Mouse (Mus musculus) gastrocnemius, postnatal 25 days (tissue): Measurements from ENCODE around the gene Fgd2. TPM values are rescaled to one million over a fixed set of nuclear protein-coding genes. Genes with fewer than 3 reads are reported as not detected.
"Not testable (repeated sequence)": the region's sequence is repeated elsewhere in the genome, so short reads cannot be mapped to it uniquely, and the experiment has no call there.

Source experiments
- DNase-seq: peaks from one replicate; pipeline ENCODE4 v3.0.0; 2022
- long read RNA-seq, 2 experiments: library from polyadenylated mRNA; stranded (forward); transcript quantifications; one replicate each; pipeline ENCODE4 v2.0.0; 2021
- total RNA-seq, 2 experiments: library from RNA; stranded (reverse); gene quantifications; 1 replicate in 1 of 2; 2 replicates in 1 of 2; pipeline ENCODE4 v1.2.3; 2021

The Fgd2 gene
- 1 to 10 TPM; 1.2 to 1.6 TPM for total RNA-seq
- long read RNA-seq, experiment 1, partial matches to known transcripts: 0 of 1 reads
- long read RNA-seq, experiment 1, other reads (novel, unspliced or antisense): 1 of 1 reads
- long read RNA-seq, experiment 2: 0 reads

GRCm38 (mm10) chr17:29360761-29361221 lies at the start of gene Fgd2:
Fgd2 (plus strand) TSS chr17:29360914.
- peak; percentile 8 for DNase-seq

- DNase-seq: no peak
Measured at GRCm38 (mm10) chr17:29311602-29312001, 49.1 kb upstream of the Fgd2 start.

- DNase-seq: no peak
Measured at GRCm38 (mm10) chr17:29312082-29312481, 48.6 kb upstream of the Fgd2 start.

DNA sequence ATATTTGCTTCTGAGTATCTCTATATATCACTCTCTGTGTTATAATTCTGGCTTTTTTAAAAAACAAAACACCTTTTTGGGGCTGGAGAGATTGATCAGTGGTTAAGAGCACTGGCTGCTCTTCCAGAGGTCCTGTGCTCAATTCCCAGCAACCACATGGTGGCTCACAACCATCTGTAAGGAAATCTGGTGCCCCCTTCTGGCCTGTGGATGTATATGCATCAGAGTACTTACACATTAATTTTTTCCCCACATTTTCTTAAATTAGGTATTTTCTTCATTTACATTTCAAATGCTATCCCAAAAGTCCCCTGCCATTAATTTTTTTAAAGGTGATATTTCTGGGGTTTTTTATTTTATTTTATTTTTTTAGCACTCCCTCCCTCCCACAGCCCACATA lies 47.4 kb upstream of the Fgd2 start:
- DNase-seq: no peak

DNA sequence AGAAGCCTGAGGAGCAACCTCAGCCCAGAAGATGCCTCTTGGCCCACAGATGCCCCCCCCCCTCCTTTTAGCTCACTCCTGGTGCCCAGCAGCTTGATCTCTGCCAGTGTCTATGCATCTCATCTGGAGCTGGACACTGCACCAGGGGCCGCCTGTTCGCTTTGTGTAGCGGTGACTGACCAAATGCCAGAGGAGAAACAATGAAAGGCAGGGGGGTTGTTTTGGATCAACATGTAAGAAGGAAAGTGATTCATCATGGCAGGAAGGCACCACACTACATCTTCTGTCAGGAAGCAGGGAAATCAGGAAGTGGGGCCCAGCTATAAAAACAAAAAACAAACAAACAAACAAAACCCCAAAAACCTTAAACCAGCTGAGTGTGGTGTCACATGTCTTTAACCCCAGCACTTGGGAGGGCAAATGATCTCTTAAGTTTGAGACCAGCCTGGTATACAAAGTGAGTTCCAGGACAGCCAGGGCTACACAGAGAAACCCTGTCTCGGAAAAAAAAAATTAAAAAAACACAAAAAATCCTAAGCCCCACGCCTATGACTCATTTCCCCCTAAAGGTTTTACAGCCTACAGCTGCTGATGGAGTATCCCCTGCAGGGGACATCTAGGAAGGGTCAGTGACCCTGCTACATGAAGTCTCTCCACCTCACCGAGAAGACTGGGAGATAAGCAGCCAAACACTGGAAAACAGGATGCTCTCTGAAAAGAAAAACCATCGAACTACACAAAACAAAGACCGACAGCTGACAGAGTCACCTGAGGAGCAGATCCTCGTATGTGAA lies 44.8 kb upstream of the Fgd2 start:
- no peak for DNase-seq

DNA sequence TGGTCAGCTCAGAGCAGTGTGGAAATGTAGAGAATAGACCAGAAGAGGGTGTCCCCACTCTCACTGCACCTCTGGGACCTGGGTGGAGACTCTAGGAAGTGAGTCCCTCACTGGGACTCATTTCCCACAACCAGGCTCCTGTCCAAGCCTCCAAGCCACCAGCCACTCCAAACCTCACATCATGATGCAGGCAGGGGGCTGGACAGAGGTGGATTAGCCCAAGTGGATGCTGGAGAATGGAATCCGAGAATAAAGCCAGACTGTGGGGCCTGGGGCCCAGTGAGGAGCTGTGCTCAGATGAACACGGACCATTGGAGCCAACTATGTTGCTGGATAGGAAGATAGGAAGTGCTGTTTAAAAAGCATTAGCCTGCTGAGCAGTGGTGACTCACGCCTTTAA lies 43.8 kb upstream of the Fgd2 start:
- no peak for DNase-seq

DNA sequence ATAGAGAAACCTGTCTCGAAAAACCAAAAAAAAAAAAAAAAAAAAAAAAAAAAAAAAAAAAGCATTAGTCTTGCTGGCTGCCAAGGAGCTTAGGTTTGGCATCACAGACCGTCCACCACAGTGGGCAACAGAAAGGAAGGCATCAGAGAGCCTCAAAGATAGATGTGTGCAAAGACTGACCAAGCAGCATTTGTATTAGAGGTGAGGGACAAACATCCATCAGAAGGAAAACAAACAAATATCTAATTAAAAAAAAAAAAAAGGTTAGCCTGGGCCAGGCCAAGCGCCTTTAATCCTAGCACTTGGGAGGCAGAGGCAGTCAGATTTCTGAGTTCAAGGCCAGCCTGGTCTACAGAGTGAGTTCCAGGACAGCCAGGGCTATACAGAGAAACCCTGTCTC lies 43.3 kb upstream of the Fgd2 start, which contains the start of gene Pi16:
Gene Pi16 (plus strand): TSS at position 301 of the 400 bp plus-strand sequence.
- DNase-seq: not testable (repeated sequence)

DNA sequence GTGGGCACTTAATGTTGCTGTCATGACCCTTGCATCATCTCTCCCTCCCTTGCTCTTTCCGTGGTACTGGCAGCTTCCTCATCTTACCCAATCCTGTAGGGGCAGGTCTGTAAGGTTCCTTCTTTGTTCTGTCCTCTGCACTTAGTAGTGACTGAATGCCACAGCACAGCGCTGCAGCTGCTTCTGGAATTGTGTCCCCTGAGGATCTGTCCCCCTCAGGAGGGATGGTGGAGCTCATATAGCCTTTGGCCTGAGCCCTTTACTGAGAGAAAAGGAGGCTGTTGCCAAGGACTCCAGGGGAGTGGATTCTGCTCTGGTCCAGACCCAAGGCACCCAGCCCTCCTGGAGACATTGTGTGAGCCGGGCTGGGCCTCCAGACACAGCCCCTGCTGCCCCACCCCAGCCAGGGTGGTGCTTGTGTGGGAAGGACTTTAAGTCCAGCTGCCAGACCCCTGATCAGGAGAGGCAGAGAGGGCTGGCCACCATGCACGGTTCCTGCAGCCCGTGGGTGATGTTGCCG lies 41.9 kb upstream of the Fgd2 start:
- peak; percentile 56 for DNase-seq

- DNase-seq: no peak
Measured at GRCm38 (mm10) chr17:29319476-29319875, 41.2 kb upstream of the Fgd2 start.

- DNase-seq: no peak
Measured at GRCm38 (mm10) chr17:29319881-29320639, 40.7 kb upstream of the Fgd2 start.

- no peak for DNase-seq
Measured at GRCm38 (mm10) chr17:29321765-29322602, 38.7 kb upstream of the Fgd2 start.

- DNase-seq: no peak
Measured at GRCm38 (mm10) chr17:29322603-29322962, 38.1 kb upstream of the Fgd2 start.

- no peak for DNase-seq
Measured at GRCm38 (mm10) chr17:29323625-29324024, 37.1 kb upstream of the Fgd2 start.

- DNase-seq: no peak
Measured at GRCm38 (mm10) chr17:29325831-29326230, 34.9 kb upstream of the Fgd2 start.

DNA sequence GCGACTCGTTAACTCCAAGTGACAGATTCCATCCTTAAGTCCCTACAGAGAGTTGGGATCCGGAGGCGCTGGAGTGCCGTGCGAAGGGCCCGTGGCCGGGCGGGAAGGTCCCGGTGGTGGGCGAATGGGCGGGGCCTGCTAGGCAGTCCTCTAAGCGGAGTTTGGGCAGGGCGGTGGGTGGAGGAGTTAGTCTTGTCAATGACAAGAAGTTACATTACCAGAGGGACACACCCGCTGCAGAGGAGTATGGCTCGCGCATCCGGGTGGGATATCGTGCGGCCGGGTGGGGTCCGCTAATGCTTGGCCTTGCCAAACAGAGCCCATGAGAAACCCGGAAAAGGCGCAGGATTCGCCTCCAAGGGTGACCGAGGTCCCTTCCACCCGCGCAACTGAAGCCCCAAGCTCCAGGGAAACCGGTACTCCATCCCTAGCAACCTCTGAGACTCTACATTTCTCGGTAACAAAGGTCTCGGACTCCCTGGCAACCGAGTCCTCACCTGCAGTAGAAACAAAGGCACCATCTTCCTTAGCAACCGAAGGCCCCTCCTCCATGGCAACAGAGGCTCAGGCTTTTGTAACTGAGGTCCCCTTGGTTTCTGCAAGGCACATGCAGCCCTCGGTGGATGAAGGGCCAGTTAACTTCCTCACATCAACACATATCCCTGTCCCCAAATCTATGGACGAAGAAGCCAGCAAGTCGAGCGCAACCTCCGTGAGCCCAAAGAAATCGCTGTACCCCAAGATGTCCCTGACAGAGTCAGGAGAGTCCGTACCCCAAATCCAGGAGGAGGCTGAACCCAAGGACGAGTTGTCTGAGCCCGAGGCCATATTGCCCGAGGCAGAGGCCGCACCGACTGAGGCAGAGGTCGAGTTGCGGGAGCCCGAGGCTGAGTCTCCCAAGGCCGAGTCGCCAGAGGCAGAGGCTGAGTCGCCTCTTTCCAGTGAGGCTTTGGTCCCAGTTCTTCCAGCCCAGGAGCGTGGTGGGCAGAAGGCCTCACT lies 33.9 kb upstream of the Fgd2 start:
- DNase-seq: no peak

- DNase-seq: no peak
Measured at GRCm38 (mm10) chr17:29327691-29328090, 33.0 kb upstream of the Fgd2 start.

GRCm38 (mm10) chr17:29330221-29330620 lies 30.5 kb upstream of the Fgd2 start:
- DNase-seq: no peak

- peak; percentile 59 for DNase-seq
Measured at GRCm38 (mm10) chr17:29330671-29331410, 29.9 kb upstream of the Fgd2 start.

DNA sequence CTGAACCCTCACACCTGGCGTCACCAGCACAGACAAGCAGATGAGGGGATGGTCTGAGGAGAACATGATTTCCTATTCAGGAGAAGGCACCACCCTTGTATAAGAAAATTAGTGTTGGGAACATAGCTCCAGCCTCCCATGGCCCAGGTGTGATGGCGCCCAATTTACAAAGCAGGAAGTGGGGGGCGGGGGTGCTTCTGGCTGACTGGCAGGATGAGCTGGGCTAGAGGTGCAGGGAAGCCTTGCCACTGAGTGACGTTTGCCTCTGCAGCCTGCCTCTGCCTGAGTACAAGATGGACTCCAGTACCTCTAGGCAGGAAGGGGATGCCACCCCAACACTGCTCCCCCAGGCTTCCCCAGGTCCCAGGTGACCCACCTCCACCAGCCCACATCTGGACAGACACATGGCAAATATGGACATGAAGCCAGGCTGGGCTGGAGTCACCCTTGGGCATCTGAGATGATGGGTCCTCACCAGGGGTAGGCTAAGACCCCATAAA lies 28.5 kb upstream of the Fgd2 start:
- DNase-seq: no peak
